Mouse (Mus musculus): ENCODE data around the gene Ces3b. TPM values are rescaled to one million over a fixed set of nuclear protein-coding genes. Genes with fewer than 3 reads are reported as not detected.

The Ces3b gene
- polyA plus RNA-seq, 3 experiments from 2014 or later, result not detected

Other genes starting within 250 kb of the Ces3b start
- 10 to 100 TPM; 13.5 to 37.4 (median 35.5) TPM for gene Ces2c, start 236.7 kb upstream of the Ces3b start, polyA plus RNA-seq (2017; shearing (Covaris generic))
- gene Ces2e, start 157.5 kb upstream of the Ces3b start, polyA plus RNA-seq (2017; shearing (Covaris generic)), result not detected
- gene Ces2f, start 136.4 kb upstream of the Ces3b start, polyA plus RNA-seq (2017; shearing (Covaris generic)), result not detected
- gene Ces2g, start 122.0 kb upstream of the Ces3b start, polyA plus RNA-seq (2017; shearing (Covaris generic)), result under 1 TPM in 1 of 3 experiments, not detected in 2; 0.78 TPM
- not detected for gene Ces2h, start 82.9 kb upstream of the Ces3b start, polyA plus RNA-seq (2017; shearing (Covaris generic))
- not detected for gene Ces3a, start 35.2 kb upstream of the Ces3b start, polyA plus RNA-seq (2017; shearing (Covaris generic))
- not detected for gene Ces4a, start 48.0 kb downstream of the Ces3b start, polyA plus RNA-seq (2017; shearing (Covaris generic))
- gene Cbfb, start 86.9 kb downstream of the Ces3b start, polyA plus RNA-seq (2017; shearing (Covaris generic)), result 10 to 100 TPM; 34.4 to 53.8 (median 42.1) TPM
- gene D230025D16Rik, start 141.4 kb downstream of the Ces3b start, polyA plus RNA-seq (2017; shearing (Covaris generic)), result 10 to 100 TPM; 11.1 to 14.6 (median 12.1) TPM
- gene B3gnt9, start 171.4 kb downstream of the Ces3b start, polyA plus RNA-seq (2017; shearing (Covaris generic)), result under 1 TPM; 0.51 to 0.97 (median 0.87) TPM
- 10 to 100 TPM; 54.1 to 78.8 (median 58.2) TPM for gene Tradd, start 180.9 kb downstream of the Ces3b start, polyA plus RNA-seq (2017; shearing (Covaris generic))
- gene Fbxl8, start 180.9 kb downstream of the Ces3b start, polyA plus RNA-seq (2017; shearing (Covaris generic)), result 10 to 100 TPM; 18.5 to 24.7 (median 18.5) TPM
- gene Hsf4, start 186.0 kb downstream of the Ces3b start, polyA plus RNA-seq (2017; shearing (Covaris generic)), result under 1 TPM in 1 of 3 experiments, not detected in 2; 0.34 TPM
- under 1 TPM in 1 of 3 experiments, not detected in 2; 0.26 TPM for gene Nol3, start 192.4 kb downstream of the Ces3b start, polyA plus RNA-seq (2017; shearing (Covaris generic))
- gene 4931428F04Rik, start 206.1 kb downstream of the Ces3b start, polyA plus RNA-seq (2017; shearing (Covaris generic)), result 1 to 10 TPM; 1.2 to 2.5 (median 2.1) TPM
- under 1 TPM in 2 of 3 experiments, not detected in 1; 0.38 to 0.60 TPM for gene Exoc3l, start 212.3 kb downstream of the Ces3b start, polyA plus RNA-seq (2017; shearing (Covaris generic))
- gene E2f4, start 213.9 kb downstream of the Ces3b start, polyA plus RNA-seq (2017; shearing (Covaris generic)), result 10 to 100 TPM; 54.2 to 61.3 (median 55.9) TPM
- 10 to 100 TPM in 1 of 3 experiments, 1 to 10 TPM in 2; 3.9 to 11.8 (median 9.5) TPM for gene Elmo3, start 221.8 kb downstream of the Ces3b start, polyA plus RNA-seq (2017; shearing (Covaris generic))
- gene Lrrc29, start 242.5 kb downstream of the Ces3b start, polyA plus RNA-seq (2017; shearing (Covaris generic)), result 1 to 10 TPM; 1.8 to 4.2 (median 3.2) TPM
- gene Tmem208, start 242.6 kb downstream of the Ces3b start, polyA plus RNA-seq (2017; shearing (Covaris generic)), result 100 to 1,000 TPM; 136 to 151 (median 144) TPM